Mouse (Mus musculus) heart, postnatal 0 days (tissue): ENCODE data around the gene Adra1b. TPM values are rescaled to one million over a fixed set of nuclear protein-coding genes. Genes with fewer than 3 reads are reported as not detected.

Source experiments
- ATAC-seq: fragments of 200-750 bp; cut with Nextera tagmentation; 2 replicates; pipeline ENCODE4 v1.8.0; 2017; ENCODE audit warnings: low read depth, moderate number of reproducible peaks, moderate library complexity; ENCODE audit not compliant: insufficient read depth
- DNase-seq: peaks from one replicate; pipeline ENCODE4 v3.0.0-alpha.2; 2016; ENCODE audit warnings: low spot score
- H3K27ac ChIP-seq: fragments of 300-500 bp; sonication (generic); 2 replicates; pipeline ENCODE4 v1.5.1; 2014; ENCODE audit warnings: low read depth, mild to moderate bottlenecking
- H3K27me3 ChIP-seq: fragments of 300-500 bp; sonication (generic); 2 replicates; pipeline ENCODE4 v1.6.1; 2014; ENCODE audit warnings: low read length, mixed read lengths; ENCODE audit not compliant: control insufficient read depth, insufficient read depth
- H3K36me3 ChIP-seq: fragments of 300-500 bp; sonication (generic); replicated peaks from 2 replicates; pipeline ENCODE4 v1.6.1; 2014; ENCODE audit warnings: low read length, mixed read lengths; ENCODE audit not compliant: control insufficient read depth, insufficient read depth
- H3K4me1 ChIP-seq: fragments of 300-500 bp; sonication (generic); 2 replicates; pipeline ENCODE4 v1.6.1; 2014; ENCODE audit warnings: antibody characterized with exemption; ENCODE audit not compliant: control insufficient read depth, insufficient read depth
- H3K4me2 ChIP-seq: fragments of 300-500 bp; sonication (generic); 2 replicates; pipeline ENCODE4 v1.6.1; 2014; ENCODE audit warnings: low read depth, mild to moderate bottlenecking, low read length, moderate library complexity
- H3K4me3 ChIP-seq: fragments of 300-500 bp; sonication (generic); 2 replicates; pipeline ENCODE4 v1.5.1; 2014; ENCODE audit warnings: low read depth, low read length
- H3K9ac ChIP-seq: fragments of 300-500 bp; sonication (generic); replicated peaks from 2 replicates; pipeline ENCODE4 v1.6.1; 2014; ENCODE audit warnings: low read depth, low read length, mixed read lengths
- H3K9me3 ChIP-seq: fragments of 300-500 bp; sonication (generic); replicated peaks from 2 replicates; pipeline ENCODE4 v1.6.1; 2016; ENCODE audit warnings: low read length; ENCODE audit not compliant: control insufficient read depth
- CTCF ChIP-seq: IDR thresholded peaks from 2 replicates; pipeline ENCODE4 v1.5.1; 2016; ENCODE audit warnings: antibody characterized with exemption, control low read depth, low read depth
- EP300 ChIP-seq: IDR thresholded peaks from 2 replicates; pipeline ENCODE4 v1.6.1; 2016; ENCODE audit warnings: antibody characterized with exemption, low read depth
- WGBS: fragments of 180-500 bp; shearing (Covaris S2); extraction: QIAGEN DNeasy Blood & Tissue Kit; methylation state at CpG from one replicate; pipeline ENCODE4 v1.1.7; 2014; 5-methylcytosine and 5-hydroxymethylcytosine counted together
- polyA plus RNA-seq: library from polyadenylated mRNA; unstranded; fragments of >200 nt; fragmentation: Nextera tagmentation; extraction: Ambion mirVana; gene quantifications from 2 replicates; pipeline ENCODE4 v1.2.1, GENCODE M21; 2015
- total RNA-seq: library from RNA; depleted of rRNA; stranded (reverse); fragments of >200 nt; gene quantifications from 2 replicates; pipeline ENCODE4 v1.2.3, GENCODE M21; 2014; ENCODE audit warnings: low replicate concordance; rRNA removed

The Adra1b gene
- total and polyA plus RNA-seq, 2 experiments from 2014 or later = 24.5 to 56.4 TPM

DNA sequence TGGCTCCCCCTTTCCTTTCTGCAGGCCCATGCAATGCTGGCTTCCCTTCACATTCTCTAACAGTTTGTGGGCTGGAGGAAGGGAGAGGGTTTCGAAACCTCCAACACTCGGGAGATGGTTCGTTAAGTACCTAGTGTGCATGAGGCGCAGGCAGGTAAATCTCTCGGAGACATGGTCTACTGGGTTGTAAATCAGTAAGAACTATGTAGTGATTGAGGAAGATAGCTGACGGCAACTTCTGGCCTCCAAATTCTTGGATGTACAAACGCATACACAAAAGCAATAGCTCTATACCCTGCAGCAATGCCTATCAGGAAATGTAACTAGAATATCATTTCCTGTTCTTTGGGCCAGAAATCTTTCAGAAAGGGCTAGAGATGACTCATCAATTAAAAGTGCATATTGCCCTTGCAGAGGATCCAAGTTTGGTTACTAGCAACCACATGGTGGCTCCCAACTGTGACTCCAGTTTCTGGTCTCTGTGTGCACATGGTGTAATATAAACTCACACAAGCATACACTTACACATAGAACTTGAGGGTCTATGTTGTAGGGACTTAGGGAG is 172.2 kb downstream of the Adra1b start:
- H3K4me2 ChIP-seq = no peak overlapping the region
- no peak overlapping the region for H3K27ac ChIP-seq
- peaks cover 52% of the 10 kb centered on the region for H3K36me3 ChIP-seq
- no peak for TF ChIP-seq CTCF
- no peak for TF ChIP-seq EP300
- H3K4me1 ChIP-seq = no peaks in the 10 kb centered on the region
- 76% methylated on average over 7 of the region's 7 CpGs for WGBS
- DNase-seq (no peak), ATAC-seq (no peak)
- no peak overlapping the region for H3K4me3 ChIP-seq
- no peak overlapping the region for H3K9ac ChIP-seq
- H3K27me3 ChIP-seq = no peaks in the 10 kb centered on the region
- no peaks in the 10 kb centered on the region for H3K9me3 ChIP-seq

GRCm38 (mm10) chr11:43727796-43728195 is 173.2 kb downstream of the Adra1b start:
- no peak for DNase-seq
- peaks cover 51% of the 10 kb centered on the region for H3K36me3 ChIP-seq
- no peak overlapping the region for H3K27ac ChIP-seq
- H3K4me3 ChIP-seq = no peak overlapping the region
- no peak overlapping the region for H3K4me2 ChIP-seq
- TF ChIP-seq CTCF = no peak
- no peak for TF ChIP-seq EP300
- no peak overlapping the region for H3K9ac ChIP-seq
- H3K9me3 ChIP-seq = no peaks in the 10 kb centered on the region
- WGBS = 51% methylated on average over 7 of the region's 7 CpGs
- no peak for ATAC-seq
- H3K4me1 ChIP-seq = no peaks in the 10 kb centered on the region
- no peaks in the 10 kb centered on the region for H3K27me3 ChIP-seq

Other genes starting within 250 kb of the Adra1b start
- gene Pwwp2a, start 219.2 kb downstream of the Adra1b start, total RNA-seq = 16.0 and 16.9 TPM in 2 replicates
- 11.9 and 12.4 TPM in 2 replicates for gene Pwwp2a, start 219.2 kb downstream of the Adra1b start, polyA plus RNA-seq
- gene Ttc1, start 153.2 kb downstream of the Adra1b start, total RNA-seq = 16.4 and 30.5 TPM in 2 replicates
- 66.8 and 68.7 TPM in 2 replicates for gene Ttc1, start 153.2 kb downstream of the Adra1b start, polyA plus RNA-seq